Mouse (Mus musculus) bone marrow macrophage, adult 2 months (primary cell): ENCODE data around the gene Dhdh.

ENCODE experiments used
- CTCF ChIP-seq: IDR thresholded peaks from 2 replicates; pipeline ENCODE4 v1.5.1; 2012; ENCODE audit warnings: low read depth, mild to moderate bottlenecking, low read length, moderate library complexity
- POLR2A ChIP-seq: IDR thresholded peaks from 2 replicates; pipeline ENCODE4 v1.6.1; 2012; ENCODE audit warnings: mild to moderate bottlenecking, low read depth, low read length, borderline replicate concordance

- TF ChIP-seq POLR2A (no peak), CTCF (peak; percentile 51)
Observed at GRCm38 (mm10) chr7:45434203-45435015, 54.2 kb downstream of the Dhdh start, which contains the start of gene Gys1.
